Mouse (Mus musculus) bone marrow, adult 2 months (tissue): ENCODE measurements at regions not wholly inside any gene's neighbourhood (a gene's known extent, or its start where the extent isn't known, plus 50 kb on each side); places are given as distances from the start of the nearest gene placed in this dataset.

ENCODE experiments used
- H3K27ac ChIP-seq: fragments of 200-500 bp; 2 replicates; pipeline ENCODE4 v1.5.1; 2012; ENCODE audit warnings: low read depth, mild to moderate bottlenecking, control low read depth, inconsistent platforms, low read length; ENCODE audit not compliant: control insufficient read depth, poor library complexity, insufficient read depth
- H3K4me1 ChIP-seq: fragments of 200-500 bp; 2 replicates; pipeline ENCODE4 v1.6.1; 2011; ENCODE audit warnings: low read length; ENCODE audit not compliant: control insufficient read depth, insufficient read depth
- H3K4me3 ChIP-seq: fragments of 200-500 bp; replicated peaks from 2 replicates; pipeline ENCODE3; 2011; ENCODE audit warnings: mild to moderate bottlenecking, low read depth, low read length, control low read depth; ENCODE audit not compliant: control insufficient read depth
- CTCF ChIP-seq: fragments of 200-500 bp; IDR thresholded peaks from 2 replicates; pipeline ENCODE4 v1.5.1; 2011; ENCODE audit warnings: low read length, control low read depth; ENCODE audit not compliant: control insufficient read depth, insufficient read depth
- POLR2A ChIP-seq: fragments of 200-500 bp; IDR thresholded peaks from 2 replicates; pipeline ENCODE4 v1.6.1; 2011; ENCODE audit warnings: low read depth, mild to moderate bottlenecking, control low read depth, low read length, borderline replicate concordance; ENCODE audit not compliant: control insufficient read depth
- WGBS: fragments of 180-500 bp; shearing (Covaris S2); methylation state at CpG from one replicate; pipeline ENCODE4 v1.1.7; 2018; 5-methylcytosine and 5-hydroxymethylcytosine counted together

- WGBS = 68% methylated on average over 6 of the region's 6 CpGs
- Histone ChIP-seq H3K4me3 (no peak overlapping the region), H3K4me1 (no peaks in the 10 kb centered on the region), H3K27ac (no peak overlapping the region)
- no peak for TF ChIP-seq POLR2A
- TF ChIP-seq CTCF = no peak
These were observed 70.8 kb downstream of the Gm26897 start for GRCm38 (mm10) chr5:111804542-111804941.

GRCm38 (mm10) chr5:111805150-111805549, 71.4 kb downstream of the Gm26897 start:
- no peak overlapping the region for H3K27ac ChIP-seq
- 58% methylated on average over 7 of the region's 7 CpGs for whole genome bisulfite sequencing
- no peak for TF ChIP-seq POLR2A
- no peak for TF ChIP-seq CTCF
- H3K4me1 ChIP-seq = no peaks in the 10 kb centered on the region
- H3K4me3 ChIP-seq = no peak overlapping the region

- no peak overlapping the region for H3K4me3 ChIP-seq
- H3K4me1 ChIP-seq = no peaks in the 10 kb centered on the region
- WGBS = 39% methylated on average over 17 of the region's 17 CpGs
- H3K27ac ChIP-seq = no peak overlapping the region
- no peak for TF ChIP-seq CTCF
- no peak for TF ChIP-seq POLR2A
These were observed 72.1 kb downstream of the Gm26897 start for GRCm38 (mm10) chr5:111805761-111806191.

- WGBS = 13% methylated on average over 7 of the region's 7 CpGs
- TF ChIP-seq CTCF (no peak), POLR2A (no peak)
These were observed 76.5 kb downstream of the Gm26897 start for GRCm38 (mm10) chr5:111810079-111810808.

GRCm38 (mm10) chr5:111812581-111812980, 78.9 kb downstream of the Gm26897 start:
- WGBS = 84% methylated on average over 7 of the region's 7 CpGs
- TF ChIP-seq CTCF (no peak), POLR2A (no peak)
- Histone ChIP-seq H3K4me1 (no peaks in the 10 kb centered on the region; the same call in 1 of the 2 replicates), H3K27ac (no peak overlapping the region), H3K4me3 (no peak overlapping the region)

More at GRCm38 (mm10) chr5:111810079-111810808, 76.5 kb downstream of the Gm26897 start:
- H3K4me3 ChIP-seq = no peak overlapping the region
- no peak overlapping the region for H3K27ac ChIP-seq
- no peaks in the 10 kb centered on the region; the same call in 1 of the 2 replicates for H3K4me1 ChIP-seq

- no peak for TF ChIP-seq CTCF
- TF ChIP-seq POLR2A = no peak
- no peaks in the 10 kb centered on the region; the same call in 1 of the 2 replicates for H3K4me1 ChIP-seq
- WGBS = 73% methylated on average over 6 of the region's 6 CpGs
- H3K27ac ChIP-seq = no peak overlapping the region
- no peak overlapping the region for H3K4me3 ChIP-seq
These were observed 79.5 kb downstream of the Gm26897 start for GRCm38 (mm10) chr5:111813090-111813753.

- TF ChIP-seq POLR2A (no peak), CTCF (no peak)
- no peak overlapping the region for H3K27ac ChIP-seq
- no peaks in the 10 kb centered on the region; the same call in 1 of the 2 replicates for H3K4me1 ChIP-seq
- no peak overlapping the region for H3K4me3 ChIP-seq
- WGBS = 42% methylated on average over 20 of the region's 20 CpGs
These were observed 81.4 kb downstream of the Gm26897 start for GRCm38 (mm10) chr5:111814893-111815760.

- Histone ChIP-seq H3K4me1 (no peaks in the 10 kb centered on the region), H3K4me3 (no peak overlapping the region), H3K27ac (no peak overlapping the region)
- no peak for TF ChIP-seq POLR2A
- no peak for TF ChIP-seq CTCF
- WGBS = 78% methylated on average over 9 of the region's 9 CpGs
These were observed 87.2 kb downstream of the Gm26897 start for GRCm38 (mm10) chr5:111820963-111821362.
